Mouse (Mus musculus) hindbrain, embryonic 13.5 days (tissue): Measurements from ENCODE around the gene Olfr1006. TPM values are rescaled to one million over a fixed set of nuclear protein-coding genes. Genes with fewer than 3 reads are reported as not detected.
"Not testable (repeated sequence)": the region's sequence is repeated elsewhere in the genome, so short reads cannot be mapped to it uniquely, and the experiment has no call there.

Experiments used
- ATAC-seq: fragments of 200-750 bp; cut with Nextera tagmentation; 2 replicates; pipeline ENCODE4 v1.8.0; 2017; ENCODE audit warnings: moderate TSS enrichment; ENCODE audit not compliant: low FRiP score
- H3K27ac ChIP-seq: fragments of 300-500 bp; sonication (generic); 2 replicates; pipeline ENCODE4 v1.5.1; 2015; ENCODE audit warnings: inconsistent platforms, mild to moderate bottlenecking, moderate library complexity
- H3K27me3 ChIP-seq: fragments of 300-500 bp; sonication (generic); 2 replicates; pipeline ENCODE4 v1.6.1; 2015; ENCODE audit warnings: mild to moderate bottlenecking, inconsistent platforms
- H3K36me3 ChIP-seq: fragments of 300-500 bp; sonication (generic); 2 replicates; pipeline ENCODE4 v1.6.1; 2015; ENCODE audit warnings: mild to moderate bottlenecking, inconsistent platforms
- H3K4me1 ChIP-seq: fragments of 300-500 bp; sonication (generic); replicated peaks from 2 replicates; pipeline ENCODE4 v1.6.1; 2015; ENCODE audit warnings: inconsistent platforms
- H3K4me2 ChIP-seq: fragments of 300-500 bp; sonication (generic); 2 replicates; pipeline ENCODE4 v1.6.1; 2015; ENCODE audit warnings: inconsistent platforms, mild to moderate bottlenecking, moderate library complexity
- H3K4me3 ChIP-seq: fragments of 300-500 bp; sonication (generic); 2 replicates; pipeline ENCODE4 v1.5.1; 2015; ENCODE audit warnings: mild to moderate bottlenecking, inconsistent platforms
- H3K9ac ChIP-seq: fragments of 300-500 bp; sonication (generic); 2 replicates; pipeline ENCODE4 v1.6.1; 2015; ENCODE audit warnings: mild to moderate bottlenecking, inconsistent platforms
- H3K9me3 ChIP-seq: fragments of 300-500 bp; sonication (generic); 2 replicates; pipeline ENCODE4 v1.6.1; 2016; ENCODE audit warnings: inconsistent platforms
- WGBS: fragments of 180-500 bp; shearing (Covaris S2); methylation state at CpG from one replicate; pipeline ENCODE4 v1.1.7; 2015; 5-methylcytosine and 5-hydroxymethylcytosine counted together
- polyA plus RNA-seq: library from polyadenylated mRNA; unstranded; fragments of >200 nt; fragmentation: Nextera tagmentation; extraction: Ambion mirVana; gene quantifications from 2 replicates; pipeline ENCODE4 v1.2.1, GENCODE M21; 2015

The Olfr1006 gene
- polyA plus RNA-seq = not detected in 2 replicates

DNA sequence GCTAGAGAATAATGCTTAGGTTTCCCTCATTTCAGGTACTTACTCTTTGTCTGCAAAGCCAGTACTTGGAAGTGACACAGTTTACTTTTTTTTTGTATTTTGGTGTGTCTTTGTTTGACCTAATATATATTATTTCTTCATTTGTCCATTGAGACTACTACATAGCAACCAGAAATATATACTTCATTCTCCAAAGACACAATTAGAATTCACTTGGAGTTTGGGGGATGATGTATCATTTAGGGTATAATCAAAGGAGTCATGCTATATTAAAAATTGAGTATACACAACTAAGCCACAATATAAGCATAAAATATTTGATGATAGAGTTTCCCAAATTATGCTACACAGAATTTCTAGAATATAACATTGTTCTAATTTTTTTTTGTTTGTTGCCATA is at the start of gene Olfr1006:
Gene Olfr1006, minus strand, starts transcription at position 101 of the 400 bp plus-strand sequence.
- H3K27ac ChIP-seq = no peak within 1 kb of the TSS
- no peaks in the 10 kb centered on the region for H3K27me3 ChIP-seq
- H3K4me2 ChIP-seq = no peak within 1 kb of the TSS
- H3K9ac ChIP-seq = no peak within 1 kb of the TSS
- no peaks in the 10 kb centered on the region for H3K4me1 ChIP-seq
- no peak within 1 kb of the TSS for H3K4me3 ChIP-seq
- no peaks in the 10 kb centered on the region for H3K36me3 ChIP-seq
- ATAC-seq = no peak
- H3K9me3 ChIP-seq = no peaks in the 10 kb centered on the region

DNA sequence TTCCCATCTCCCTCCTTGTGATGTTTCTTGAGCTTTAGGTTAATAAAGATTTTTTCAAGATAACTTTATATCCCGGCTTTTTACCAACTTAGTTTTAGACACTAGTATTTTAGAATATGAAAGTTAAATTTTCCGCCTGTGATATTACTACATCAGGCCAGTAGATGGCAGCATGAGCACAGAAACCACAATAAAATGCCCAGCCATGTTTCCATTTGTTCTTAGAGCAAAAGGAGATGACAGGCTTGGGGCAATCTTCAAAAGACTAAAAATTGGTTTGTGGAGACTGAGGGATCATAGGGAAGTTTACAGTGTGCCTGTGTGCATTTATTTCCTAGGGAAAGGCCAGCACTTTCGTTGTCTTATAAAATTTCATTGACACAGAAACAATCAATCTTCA is 47.2 kb upstream of the Olfr1006 start:
- Histone ChIP-seq H3K4me3 (no peak overlapping the region), H3K9me3 (no peaks in the 10 kb centered on the region), H3K9ac (no peak overlapping the region), H3K4me2 (no peak overlapping the region), H3K36me3 (no peaks in the 10 kb centered on the region), H3K27ac (no peak overlapping the region), H3K27me3 (no peaks in the 10 kb centered on the region), H3K4me1 (no peaks in the 10 kb centered on the region)
- ATAC-seq = no peak
- WGBS = 17% methylated on average over 3 of the region's 3 CpGs

DNA sequence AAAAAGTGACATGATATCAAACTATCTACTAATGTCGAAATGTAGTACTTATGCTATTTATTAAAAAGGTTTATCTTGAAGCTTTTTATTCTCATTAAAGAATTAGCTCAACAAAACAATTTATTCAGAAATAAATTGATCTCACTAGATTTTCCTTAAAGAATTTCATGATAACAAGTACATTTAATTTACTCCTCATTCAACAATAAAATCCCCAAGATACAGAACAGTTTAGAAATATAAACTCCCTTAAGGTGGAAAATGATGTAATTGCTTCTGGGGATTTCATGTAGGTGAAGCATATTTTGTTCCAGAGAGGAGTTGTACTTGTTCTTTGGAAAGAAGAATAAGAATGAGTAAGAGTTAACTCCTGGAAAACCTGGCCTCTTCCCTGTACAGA is 36.6 kb upstream of the Olfr1006 start, which contains the start of gene Olfr1009:
Gene Olfr1009, plus strand, starts transcription at position 301 of the 400 bp plus-strand sequence.
- Histone ChIP-seq H3K4me2 (no peak within 1 kb of the TSS), H3K9me3 (no peaks in the 10 kb centered on the region; the same call in 1 of the 2 replicates), H3K4me1 (no peaks in the 10 kb centered on the region), H3K27ac (no peak within 1 kb of the TSS), H3K9ac (no peak within 1 kb of the TSS), H3K4me3 (no peak within 1 kb of the TSS), H3K27me3 (no peaks in the 10 kb centered on the region), H3K36me3 (no peaks in the 10 kb centered on the region)
- 91% methylated on average over 1 of the region's 1 CpGs for WGBS
- no peak for ATAC-seq

DNA sequence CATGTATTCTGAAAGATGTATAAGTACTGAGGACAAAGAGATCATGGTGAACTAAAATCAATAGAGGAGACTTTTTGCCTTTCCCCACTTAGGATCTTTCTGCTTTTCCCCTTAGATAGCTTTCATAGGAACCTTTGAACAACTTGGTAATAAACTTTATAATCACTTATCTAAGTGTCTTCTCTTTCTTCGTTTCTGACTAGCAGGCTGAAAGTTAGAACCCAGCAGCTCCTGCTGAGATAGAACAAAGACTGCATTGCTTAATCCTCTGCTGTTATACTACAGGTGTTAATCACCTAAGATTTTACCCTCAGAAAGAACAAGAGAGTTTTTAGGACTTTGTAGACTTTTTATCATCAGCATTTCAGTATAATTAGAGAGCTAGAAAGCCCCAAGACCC is 32.6 kb upstream of the Olfr1006 start:
- Histone ChIP-seq H3K4me1 (no peaks in the 10 kb centered on the region), H3K4me2 (no peak overlapping the region), H3K27me3 (no peaks in the 10 kb centered on the region), H3K36me3 (no peaks in the 10 kb centered on the region), H3K4me3 (no peak overlapping the region), H3K9me3 (no peaks in the 10 kb centered on the region), H3K9ac (no peak overlapping the region), H3K27ac (no peak overlapping the region)
- 34% methylated on average over 1 of the region's 1 CpGs for WGBS
- ATAC-seq = no peak

DNA sequence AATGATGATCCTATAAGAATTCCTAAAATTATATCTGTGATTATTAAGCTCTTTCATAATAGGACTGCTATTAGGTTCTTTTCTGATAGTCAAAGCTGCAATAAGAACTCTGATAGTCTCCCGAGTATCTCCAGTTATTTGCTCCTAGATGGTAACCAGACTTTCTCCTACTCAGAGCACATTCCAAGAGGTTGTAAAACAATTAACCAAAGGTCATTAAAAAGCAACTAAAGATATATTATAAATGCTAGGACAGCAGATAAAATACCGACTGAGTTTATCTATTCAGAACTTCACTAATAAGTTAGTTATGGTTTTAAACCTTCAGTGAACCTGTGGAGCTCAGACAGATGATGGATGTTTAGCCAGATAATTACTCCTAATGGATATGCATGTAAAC is 32.1 kb upstream of the Olfr1006 start:
- H3K4me3 ChIP-seq, H3K9ac ChIP-seq, H3K4me2 ChIP-seq, H3K27ac ChIP-seq, H3K36me3 ChIP-seq, H3K4me1 ChIP-seq, H3K9me3 ChIP-seq, H3K27me3 ChIP-seq, ATAC-seq: not testable (repeated sequence)
- WGBS = 81% methylated on average over 2 of the region's 2 CpGs

DNA sequence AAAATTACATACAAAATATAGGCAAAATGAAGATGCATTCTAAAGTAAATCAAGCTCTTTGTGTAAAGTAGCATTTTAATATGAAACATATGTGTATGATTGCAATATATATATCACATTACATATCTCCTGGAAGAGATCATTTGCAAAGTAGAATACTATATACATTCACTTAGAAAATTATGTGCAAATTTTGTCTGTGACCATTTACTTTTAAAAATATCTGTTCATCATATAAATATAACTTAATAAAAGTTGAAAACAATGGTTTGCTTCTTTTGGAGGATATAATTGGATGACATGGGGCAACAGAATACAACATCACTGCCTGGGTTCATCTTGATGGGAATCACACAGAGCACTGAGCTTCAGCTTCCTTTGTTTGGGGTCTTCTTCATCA is 10.6 kb upstream of the Olfr1006 start, which contains the start of gene Olfr1008:
Gene Olfr1008, plus strand, starts transcription at position 301 of the 400 bp plus-strand sequence.
- H3K27ac ChIP-seq = no peak within 1 kb of the TSS
- no peak within 1 kb of the TSS for H3K9ac ChIP-seq
- no peaks in the 10 kb centered on the region for H3K27me3 ChIP-seq
- H3K4me2 ChIP-seq = no peak within 1 kb of the TSS
- no peaks in the 10 kb centered on the region for H3K36me3 ChIP-seq
- no peaks in the 10 kb centered on the region for H3K4me1 ChIP-seq
- ATAC-seq = no peak
- H3K4me3 ChIP-seq = no peak within 1 kb of the TSS
- H3K9me3 ChIP-seq = 0 out of 2 replicates have a peak, but pooled peaks cover 3% of the 10 kb centered on the region

DNA sequence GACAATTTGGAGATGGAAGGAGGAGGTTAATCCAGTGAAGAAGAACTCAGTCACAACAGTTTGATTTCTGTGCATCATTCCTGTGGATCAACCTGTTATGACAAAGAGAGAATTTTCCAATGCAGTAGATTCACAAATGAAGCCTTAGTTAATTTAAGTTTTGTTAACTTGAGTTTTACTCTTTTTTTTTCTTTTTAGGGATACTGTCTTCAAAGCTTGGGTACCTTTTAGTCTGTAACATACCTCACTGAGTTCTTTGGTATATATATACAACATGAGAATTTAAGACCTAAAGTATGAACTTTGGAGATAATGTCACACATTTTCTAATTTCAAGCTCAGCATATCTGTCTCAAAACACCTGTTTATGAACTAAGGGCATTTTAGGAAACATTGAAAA is 14.2 kb downstream of the Olfr1006 start, which contains the start of gene Olfr154:
Gene Olfr154, minus strand, starts transcription at position 101 of the 400 bp plus-strand sequence.
- H3K9me3 ChIP-seq, H3K27me3 ChIP-seq, ATAC-seq, H3K36me3 ChIP-seq, H3K9ac ChIP-seq, H3K27ac ChIP-seq, H3K4me3 ChIP-seq, H3K4me1 ChIP-seq, H3K4me2 ChIP-seq: not testable (repeated sequence)

DNA sequence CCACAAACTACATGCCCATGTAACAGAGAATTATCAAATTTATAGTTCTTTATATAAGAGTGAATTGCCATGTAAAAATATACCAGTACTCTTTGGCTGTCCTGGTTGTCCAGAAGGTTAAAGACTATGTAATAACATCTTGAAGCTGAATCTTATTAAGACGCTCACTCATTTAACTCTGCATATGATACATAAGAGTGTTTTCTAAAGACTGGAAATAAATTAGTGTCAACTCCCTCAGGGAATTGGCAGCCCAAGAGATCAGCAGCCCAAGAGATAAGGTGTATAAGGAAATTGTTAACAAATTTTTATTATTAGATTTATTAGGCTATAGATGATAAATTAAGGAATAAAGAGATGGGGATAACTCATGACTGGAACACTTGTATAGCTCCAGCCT is 28.0 kb downstream of the Olfr1006 start, which contains the start of gene Olfr1002:
Gene Olfr1002, minus strand, starts transcription at position 101 of the 400 bp plus-strand sequence.
- Histone ChIP-seq H3K36me3 (no peaks in the 10 kb centered on the region), H3K4me3 (no peak within 1 kb of the TSS), H3K9me3 (no peaks in the 10 kb centered on the region), H3K4me2 (no peak within 1 kb of the TSS), H3K27me3 (no peaks in the 10 kb centered on the region), H3K4me1 (no peaks in the 10 kb centered on the region), H3K27ac (no peak within 1 kb of the TSS), H3K9ac (no peak within 1 kb of the TSS)
- ATAC-seq = no peak
- WGBS = 93% methylated on average over 1 of the region's 1 CpGs

Other genes starting within 250 kb of the Olfr1006 start
- gene Olfr994, start 242.3 kb downstream of the Olfr1006 start, polyA plus RNA-seq = not detected in 2 replicates
- gene Olfr995, start 235.1 kb downstream of the Olfr1006 start, polyA plus RNA-seq = not detected in 2 replicates
- not detected in 2 replicates for gene 4833423E24Rik, start 159.7 kb downstream of the Olfr1006 start, polyA plus RNA-seq
- not detected in 2 replicates for gene Olfr996, start 99.6 kb downstream of the Olfr1006 start, polyA plus RNA-seq
- gene Olfr998, start 89.8 kb downstream of the Olfr1006 start, polyA plus RNA-seq = not detected in 2 replicates
- not detected in 2 replicates for gene Olfr1000, start 66.9 kb downstream of the Olfr1006 start, polyA plus RNA-seq
- not detected in 2 replicates for gene Olfr1002, start 28.1 kb downstream of the Olfr1006 start, polyA plus RNA-seq
- gene Olfr154, start 14.3 kb downstream of the Olfr1006 start, polyA plus RNA-seq = not detected in 2 replicates
- not detected in 2 replicates for gene Olfr1008, start 10.7 kb upstream of the Olfr1006 start, polyA plus RNA-seq
- not detected in 2 replicates for gene Olfr1009, start 36.7 kb upstream of the Olfr1006 start, polyA plus RNA-seq
- gene Olfr1012, start 84.0 kb upstream of the Olfr1006 start, polyA plus RNA-seq = not detected in 2 replicates
- gene Olfr1013, start 88.3 kb upstream of the Olfr1006 start, polyA plus RNA-seq = not detected in 2 replicates
- gene Olfr1014, start 93.9 kb upstream of the Olfr1006 start, polyA plus RNA-seq = not detected in 2 replicates
- gene Olfr1015, start 103.2 kb upstream of the Olfr1006 start, polyA plus RNA-seq = not detected in 2 replicates
- gene Olfr1016, start 123.8 kb upstream of the Olfr1006 start, polyA plus RNA-seq = not detected in 2 replicates
- gene Olfr1018, start 139.7 kb upstream of the Olfr1006 start, polyA plus RNA-seq = not detected in 2 replicates
- not detected in 2 replicates for gene Olfr1019, start 166.7 kb upstream of the Olfr1006 start, polyA plus RNA-seq
- gene Olfr1020, start 168.3 kb upstream of the Olfr1006 start, polyA plus RNA-seq = not detected in 2 replicates
- gene Olfr1022, start 189.8 kb upstream of the Olfr1006 start, polyA plus RNA-seq = not detected in 2 replicates
- not detected in 2 replicates for gene Olfr1023, start 206.9 kb upstream of the Olfr1006 start, polyA plus RNA-seq
- not detected in 2 replicates for gene Olfr1024, start 226.3 kb upstream of the Olfr1006 start, polyA plus RNA-seq
- gene Olfr1025-ps1, start 236.4 kb upstream of the Olfr1006 start, polyA plus RNA-seq = not detected in 2 replicates
- gene Olfr1026, start 242.8 kb upstream of the Olfr1006 start, polyA plus RNA-seq = not detected in 2 replicates